Mouse (Mus musculus): Measurements from ENCODE around the gene Slc17a7.

DNA sequence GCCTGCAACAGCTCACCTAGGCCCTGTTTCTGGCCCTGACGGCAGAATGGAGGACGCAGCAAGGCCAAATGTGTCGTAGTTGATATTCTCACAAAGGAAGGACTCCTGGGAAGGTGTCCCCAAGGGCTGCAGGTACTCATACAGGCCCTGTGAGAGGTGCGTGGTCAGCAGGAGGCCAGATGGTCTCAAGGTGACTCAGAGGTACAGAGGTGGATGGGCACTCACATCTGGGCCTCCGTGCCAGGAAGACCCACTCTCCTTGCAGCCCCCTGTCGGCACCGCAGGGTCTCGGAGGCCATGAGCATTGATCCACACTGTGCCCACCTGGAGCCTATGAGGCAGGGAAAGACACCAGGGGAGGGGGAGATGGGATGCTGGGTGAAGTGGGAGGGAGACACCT lies 18.3 kb upstream of the Slc17a7 start:
- TF ChIP-seq CTCF (IDR thresholded peaks at IDR 0.05; ENCODE audit: low read depth, low read length) = no peak
- no peak for TF ChIP-seq POLR2A (IDR thresholded peaks at IDR 0.05; ENCODE audit: borderline replicate concordance, low read depth, low read length)

Measured in bone marrow macrophage, adult 2 months (primary cell).